Mouse (Mus musculus) intestine, postnatal 0 days (tissue): Measurements from ENCODE around the gene Irf2bp2. TPM values are rescaled to one million over a fixed set of nuclear protein-coding genes. Genes with fewer than 3 reads are reported as not detected.

ENCODE experiments used
- ATAC-seq: fragments of 200-750 bp; cut with Nextera tagmentation; 2 replicates; pipeline ENCODE4 v1.8.0; 2017; ENCODE audit warnings: mild to moderate bottlenecking, moderate TSS enrichment, moderate library complexity
- H3K27ac ChIP-seq: fragments of 300-500 bp; sonication (generic); 2 replicates; pipeline ENCODE4 v1.5.1; 2014; ENCODE audit warnings: mild to moderate bottlenecking, low read depth, low read length, moderate library complexity
- H3K27me3 ChIP-seq: fragments of 300-500 bp; sonication (generic); replicated peaks from 2 replicates; pipeline ENCODE4 v1.6.1; 2014; ENCODE audit warnings: low read length, mixed read lengths; ENCODE audit not compliant: control insufficient read depth, insufficient read depth
- H3K36me3 ChIP-seq: fragments of 300-500 bp; sonication (generic); 2 replicates; pipeline ENCODE4 v1.6.1; 2014; ENCODE audit warnings: mild to moderate bottlenecking, moderate library complexity; ENCODE audit not compliant: control insufficient read depth, insufficient read depth
- H3K4me1 ChIP-seq: fragments of 300-500 bp; sonication (generic); replicated peaks from 2 replicates; pipeline ENCODE4 v1.6.1; 2014; ENCODE audit warnings: antibody characterized with exemption, low read length, mixed read lengths; ENCODE audit not compliant: control insufficient read depth, insufficient read depth
- H3K4me2 ChIP-seq: fragments of 300-500 bp; sonication (generic); replicated peaks from 2 replicates; pipeline ENCODE4 v1.6.1; 2014; ENCODE audit warnings: low read depth, mild to moderate bottlenecking, moderate library complexity
- H3K4me3 ChIP-seq: fragments of 300-500 bp; sonication (generic); 2 replicates; pipeline ENCODE4 v1.5.1; 2014; ENCODE audit warnings: low read depth, low read length
- H3K9ac ChIP-seq: fragments of 300-500 bp; sonication (generic); 2 replicates; pipeline ENCODE4 v1.6.1; 2014; ENCODE audit warnings: mild to moderate bottlenecking, low read depth, low read length
- H3K9me3 ChIP-seq: fragments of 300-500 bp; sonication (generic); 2 replicates; pipeline ENCODE4 v1.6.1; 2016; ENCODE audit warnings: mixed run types; ENCODE audit not compliant: control insufficient read depth
- CTCF ChIP-seq: sonication (generic); IDR thresholded peaks from 2 replicates; pipeline ENCODE4 v1.5.1; 2016; ENCODE audit warnings: low read depth, mild to moderate bottlenecking, control low read depth, antibody characterized with exemption, moderate library complexity
- WGBS: fragments of 180-500 bp; shearing (Covaris S2); extraction: QIAGEN DNeasy Blood & Tissue Kit; methylation state at CpG from one replicate; pipeline ENCODE4 v1.1.7; 2014; 5-methylcytosine and 5-hydroxymethylcytosine counted together
- polyA plus RNA-seq: library from polyadenylated mRNA; unstranded; fragments of >200 nt; fragmentation: Nextera tagmentation; extraction: Ambion mirVana; gene quantifications from 2 replicates; pipeline ENCODE4 v1.2.1, GENCODE M21; 2015

Gene Irf2bp2
- polyA plus RNA-seq, 1 experiment from 2014 or later, result 13.3 TPM

DNA sequence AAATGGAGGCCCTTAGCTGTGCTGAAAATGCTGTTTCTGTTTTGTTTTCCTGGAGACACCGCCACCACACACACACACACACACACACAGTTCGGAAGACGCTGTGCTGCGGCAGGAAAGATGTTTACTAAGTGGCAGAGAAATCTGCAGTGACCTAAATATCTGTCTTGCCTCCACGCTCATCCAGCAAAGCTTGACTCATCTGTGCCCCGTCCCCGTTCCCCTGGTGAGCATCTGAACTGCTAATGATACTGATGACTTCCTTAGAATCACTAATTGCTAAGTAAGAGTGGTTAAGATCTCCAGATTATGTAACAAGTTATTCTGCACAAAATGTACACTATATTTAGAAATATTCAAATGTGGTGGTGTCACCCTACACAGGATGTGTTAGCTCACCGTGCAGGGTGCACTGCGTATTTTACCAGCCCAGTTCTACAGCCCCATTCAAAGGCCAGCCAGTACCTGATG, 8.2 kb downstream of the Irf2bp2 start:
- H3K4me2 ChIP-seq, result peak overlapping the region; percentile 93
- H3K9ac ChIP-seq, result no peak overlapping the region
- no peaks in the 10 kb centered on the region for H3K9me3 ChIP-seq
- no peaks in the 10 kb centered on the region for H3K27me3 ChIP-seq
- WGBS, result 22% methylated on average over 9 of the region's 9 CpGs
- TF ChIP-seq CTCF, result no peak
- no peak overlapping the region for H3K4me3 ChIP-seq
- ATAC-seq, result no peak
- H3K27ac ChIP-seq, result peak overlapping the region; percentile 93
- peaks cover 18% of the 10 kb centered on the region for H3K36me3 ChIP-seq
- H3K4me1 ChIP-seq, result peaks cover 4% of the 10 kb centered on the region; the same call in 1 of the 2 replicates

DNA sequence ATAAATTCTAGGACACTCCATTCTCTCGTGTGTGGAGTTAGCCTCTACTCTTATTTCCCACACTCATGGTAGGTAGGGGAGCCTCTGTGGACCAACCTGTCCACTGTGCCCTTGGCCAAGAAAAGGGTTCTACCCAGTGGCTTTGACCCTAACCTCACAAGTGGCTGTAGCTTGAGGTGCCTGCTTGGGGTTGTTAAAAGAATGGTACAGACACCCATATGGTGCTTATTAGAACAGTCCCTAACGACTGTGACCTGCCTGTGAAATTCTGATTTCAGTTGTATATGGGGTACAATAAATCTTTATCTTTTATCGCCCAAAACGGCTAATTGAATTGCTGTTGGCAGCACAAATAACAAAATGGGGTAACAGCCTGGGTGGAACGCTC, 8.9 kb downstream of the Irf2bp2 start:
- H3K9ac ChIP-seq, result peak overlapping the region; percentile 75; the same call in 1 of the 2 replicates
- ATAC-seq, result no peak

DNA sequence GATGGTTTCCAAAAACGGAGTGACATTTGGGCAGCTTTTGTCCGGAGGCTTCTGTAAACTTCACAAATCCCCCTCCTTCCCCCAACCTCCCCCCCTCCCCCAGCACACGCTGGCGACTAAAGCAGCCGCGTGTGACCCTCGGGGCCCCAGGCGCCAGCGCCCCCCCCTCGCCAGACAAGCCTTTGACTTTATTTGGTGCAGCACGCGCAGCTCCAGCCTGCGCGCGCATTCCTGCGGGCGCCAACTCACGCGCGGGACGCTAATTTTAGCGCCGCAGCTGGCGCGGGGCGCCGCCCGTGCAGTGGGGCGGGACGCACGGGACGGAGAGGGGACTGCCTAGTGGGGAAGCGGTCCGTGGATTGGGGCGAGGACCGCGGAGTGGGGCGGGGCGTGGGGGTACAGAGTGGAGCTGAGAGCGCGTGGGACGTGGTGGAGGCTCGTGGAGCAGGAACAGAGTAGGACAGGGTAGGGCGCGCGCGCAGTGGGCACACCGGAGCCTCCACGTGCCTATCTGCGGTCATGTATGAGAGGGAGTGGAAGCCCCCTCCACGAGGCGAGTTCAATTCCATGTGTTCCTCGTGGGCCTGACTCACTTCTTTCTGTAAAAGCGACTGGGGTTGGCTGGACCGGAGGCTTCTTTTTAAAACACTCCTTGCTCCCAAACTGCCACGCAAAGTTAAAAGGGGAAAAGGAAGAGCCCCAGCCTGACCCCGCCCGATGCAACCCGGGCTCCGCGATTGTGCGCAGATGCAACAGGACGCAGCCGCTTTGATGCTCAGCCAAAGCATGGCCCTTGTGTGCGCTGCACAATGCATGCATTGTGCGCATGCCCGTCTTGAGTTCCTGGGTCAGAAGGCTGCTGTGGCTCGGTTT, 9.6 kb downstream of the Irf2bp2 start:
- Histone ChIP-seq H3K4me1 (peaks cover 4% of the 10 kb centered on the region; the same call in 1 of the 2 replicates), H3K27ac (peak overlapping the region; percentile 93), H3K4me2 (peak overlapping the region; percentile 93), H3K27me3 (no peaks in the 10 kb centered on the region), H3K9me3 (no peaks in the 10 kb centered on the region), H3K36me3 (peaks cover 11% of the 10 kb centered on the region), H3K4me3 (peak overlapping the region; percentile 41), H3K9ac (peak overlapping the region; percentile 75)
- WGBS, result under 1% methylated on average over 65 of the region's 68 CpGs
- TF ChIP-seq CTCF, result no peak
- peak; percentile 67 for ATAC-seq

More for the DNA sequence above, 8.9 kb downstream of the Irf2bp2 start:
- Histone ChIP-seq H3K4me3 (peak overlapping the region; percentile 41), H3K4me2 (peak overlapping the region; percentile 93), H3K9me3 (no peaks in the 10 kb centered on the region), H3K27ac (peak overlapping the region; percentile 93), H3K36me3 (peaks cover 12% of the 10 kb centered on the region), H3K4me1 (peaks cover 4% of the 10 kb centered on the region; the same call in 1 of the 2 replicates), H3K27me3 (no peaks in the 10 kb centered on the region)
- WGBS, result 15% methylated on average over 5 of the region's 5 CpGs
- TF ChIP-seq CTCF, result no peak

DNA sequence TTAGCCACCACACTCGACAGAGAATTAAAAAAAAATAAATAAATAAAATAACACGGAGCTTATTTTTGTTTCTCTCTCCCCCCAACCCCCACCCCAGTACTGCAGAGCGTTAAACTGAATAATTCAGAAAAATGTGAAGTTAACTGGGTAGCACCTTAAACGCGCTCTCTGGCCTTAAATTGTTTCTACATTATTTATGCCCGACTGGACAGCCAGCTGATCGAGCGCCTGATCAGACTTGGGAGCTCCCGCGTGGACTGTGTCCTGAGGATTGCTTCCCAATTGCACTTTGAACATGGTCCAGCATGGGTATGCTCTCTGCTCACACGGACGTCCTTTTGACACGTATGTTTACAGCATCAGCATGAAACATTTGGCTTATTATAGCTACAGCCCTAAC, 10.3 kb downstream of the Irf2bp2 start:
- 8% methylated on average over 13 of the region's 13 CpGs for WGBS
- H3K9me3 ChIP-seq, result no peaks in the 10 kb centered on the region
- no peaks in the 10 kb centered on the region for H3K27me3 ChIP-seq
- peak overlapping the region; percentile 41; the same call in 1 of the 2 replicates for H3K4me3 ChIP-seq
- ATAC-seq, result peak; percentile 58
- H3K4me1 ChIP-seq, result peaks cover 4% of the 10 kb centered on the region; the same call in 1 of the 2 replicates
- no peak overlapping the region for H3K9ac ChIP-seq
- TF ChIP-seq CTCF, result no peak
- H3K36me3 ChIP-seq, result peaks cover 8% of the 10 kb centered on the region
- peak overlapping the region; percentile 93 for H3K4me2 ChIP-seq
- peak overlapping the region; percentile 93 for H3K27ac ChIP-seq

DNA sequence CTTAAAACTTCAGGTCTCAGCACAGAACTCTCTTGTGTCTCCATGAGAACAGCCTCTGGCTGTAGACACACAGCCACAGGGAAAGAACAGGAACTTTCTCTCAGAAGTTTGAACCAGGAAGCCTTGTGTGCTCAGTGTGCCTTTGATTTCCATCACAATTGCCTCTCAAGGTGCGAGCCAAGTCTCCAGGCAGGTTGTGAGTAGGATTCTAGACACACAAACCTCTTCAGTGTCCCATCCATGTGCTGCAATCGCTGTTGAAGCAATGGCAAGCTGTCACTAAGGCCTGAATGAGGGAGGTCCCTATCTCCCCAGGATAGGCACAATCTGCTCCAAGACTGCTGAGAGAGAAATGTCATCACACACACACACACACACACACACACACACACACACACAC, 10.8 kb downstream of the Irf2bp2 start:
- TF ChIP-seq CTCF, result no peak
- no peak overlapping the region for H3K4me3 ChIP-seq
- peaks cover 4% of the 10 kb centered on the region; the same call in 1 of the 2 replicates for H3K4me1 ChIP-seq
- H3K9ac ChIP-seq, result no peak overlapping the region
- no peaks in the 10 kb centered on the region for H3K27me3 ChIP-seq
- no peak for ATAC-seq
- H3K4me2 ChIP-seq, result 0 out of 2 replicates have a peak overlapping the region, but pooled peaks have one; percentile 93
- H3K36me3 ChIP-seq, result peaks cover 8% of the 10 kb centered on the region
- 45% methylated on average over 2 of the region's 2 CpGs for WGBS
- 0 out of 2 replicates have a peak overlapping the region, but pooled peaks have one; percentile 93 for H3K27ac ChIP-seq
- H3K9me3 ChIP-seq, result no peaks in the 10 kb centered on the region

DNA sequence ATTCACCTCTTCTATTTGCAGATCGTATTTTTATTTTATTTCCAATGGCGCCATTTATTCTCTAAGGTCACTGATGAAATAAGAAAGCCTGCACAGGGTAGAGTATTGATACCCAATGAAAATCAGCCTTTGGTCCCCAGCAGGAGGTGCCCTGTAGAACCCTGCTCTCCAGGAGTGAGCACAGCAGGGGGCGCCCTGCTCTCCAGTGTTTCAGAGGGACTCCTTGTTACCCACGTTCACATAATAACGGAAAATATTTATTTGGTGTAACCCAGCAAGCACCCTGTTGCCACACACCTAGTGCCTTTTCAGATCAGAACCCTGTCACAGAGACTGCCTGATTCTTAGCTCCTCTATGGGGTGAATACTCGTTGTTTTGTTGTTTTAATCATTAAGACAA, 11.3 kb downstream of the Irf2bp2 start:
- peaks cover 4% of the 10 kb centered on the region; the same call in 1 of the 2 replicates for H3K4me1 ChIP-seq

More for the DNA sequence above, 11.3 kb downstream of the Irf2bp2 start:
- Histone ChIP-seq H3K9ac (no peak overlapping the region), H3K4me3 (no peak overlapping the region), H3K27ac (0 out of 2 replicates have a peak overlapping the region, but pooled peaks have one; percentile 93), H3K9me3 (no peaks in the 10 kb centered on the region), H3K27me3 (no peaks in the 10 kb centered on the region), H3K36me3 (peaks cover 8% of the 10 kb centered on the region), H3K4me2 (no peak overlapping the region)
- no peak for ATAC-seq
- TF ChIP-seq CTCF, result peak; percentile 86
- WGBS, result 43% methylated on average over 6 of the region's 6 CpGs
